Mouse (Mus musculus) ES-E14 (cell line): ENCODE results near the gene Defb23. TPM values are rescaled to one million over a fixed set of nuclear protein-coding genes. Genes with fewer than 3 reads are reported as not detected.

ENCODE experiments used
- DNase-seq: peaks from one replicate; pipeline ENCODE4 v3.0.0-alpha.2; 2013; ENCODE audit warnings: low read depth, low spot score
- H3K27ac ChIP-seq: 2 replicates; pipeline ENCODE4 v1.5.1; 2012; ENCODE audit warnings: low read depth, mild to moderate bottlenecking, low read length, moderate library complexity, mixed read lengths; ENCODE audit not compliant: poor library complexity, insufficient read depth, severe bottlenecking
- H3K36me3 ChIP-seq: 2 replicates; pipeline ENCODE4 v1.6.1; 2012; ENCODE audit warnings: mild to moderate bottlenecking, low read length, moderate library complexity, mixed read lengths; ENCODE audit not compliant: control insufficient read depth, poor library complexity, insufficient read depth, severe bottlenecking
- H3K4me1 ChIP-seq, 2 experiments: fragments of 150-350 bp in 1 of 2; sonication (generic) in 1 of 2; 2 replicates each; pipeline ENCODE4 v1.6.1; 2012; ENCODE audit warnings: low read length in 2 of 2, mild to moderate bottlenecking in 1 of 2, mixed read lengths in 1 of 2; ENCODE audit not compliant: control insufficient read depth in 2 of 2, insufficient read depth in 2 of 2, poor library complexity in 1 of 2
- H3K4me3 ChIP-seq, 2 experiments: fragments of 150-350 bp in 1 of 2; sonication (generic) in 1 of 2; 2 replicates each; pipeline ENCODE4 v1.5.1; 2012; ENCODE audit warnings: low read length in 2 of 2, low read depth in 1 of 2, mild to moderate bottlenecking in 1 of 2, mixed read lengths in 1 of 2; ENCODE audit not compliant: insufficient read depth in 1 of 2, poor library complexity in 1 of 2, severe bottlenecking in 1 of 2
- H3K9ac ChIP-seq: 2 replicates; pipeline ENCODE4 v1.6.1; 2012; ENCODE audit warnings: low read depth, mild to moderate bottlenecking, low read length, mixed read lengths; ENCODE audit not compliant: poor library complexity, insufficient read depth, severe bottlenecking
- H3K9me3 ChIP-seq: fragments of 150-350 bp; sonication (generic); 2 replicates; pipeline ENCODE4 v1.6.1; 2012; ENCODE audit warnings: low read depth, mild to moderate bottlenecking, low read length; ENCODE audit not compliant: control insufficient read depth, insufficient read depth
- CHD2 ChIP-seq: IDR thresholded peaks from 2 replicates; pipeline ENCODE4 v1.6.1; 2014; ENCODE audit warnings: mild to moderate bottlenecking, low read depth, low read length, inconsistent platforms
- HCFC1 ChIP-seq: IDR thresholded peaks from 2 replicates; pipeline ENCODE4 v1.6.1; 2012; ENCODE audit warnings: low read length, inconsistent platforms, borderline replicate concordance; ENCODE audit not compliant: insufficient read depth
- MAFK ChIP-seq: IDR thresholded peaks from 2 replicates; pipeline ENCODE4 v1.6.1; 2014; ENCODE audit warnings: mild to moderate bottlenecking, low read depth, low read length, inconsistent platforms; ENCODE audit not compliant: insufficient read depth
- ZC3H11A ChIP-seq: IDR thresholded peaks from 2 replicates; pipeline ENCODE4 v1.6.1; 2012; ENCODE audit warnings: low read depth, mild to moderate bottlenecking, inconsistent platforms, low read length, borderline replicate concordance
- ZNF384 ChIP-seq: IDR thresholded peaks from 2 replicates; pipeline ENCODE4 v1.6.1; 2012; ENCODE audit warnings: low read depth, low read length, inconsistent platforms
- in situ Hi-C, 2 experiments: fragments of 600-800 bp; cut with MboI; formaldehyde crosslinking; loops; one replicate each; pipeline ENCODE4 v1.15.1; 2025; ENCODE audit warnings: low sequenced_read_pairs in 2 of 2, inconsistent platforms in 1 of 2; ENCODE audit not compliant: unreplicated experiment in 2 of 2
- total RNA-seq: library from RNA; depleted of rRNA; stranded (reverse); fragments of 300-350 nt; gene quantifications from 2 replicates; pipeline ENCODE4 v1.2.3, GENCODE M21; 2012

Gene Defb23
- total RNA-seq, 1 experiment: not detected

GRCm38 (mm10) chr2:152480881-152481280 lies 16.5 kb upstream of the Defb23 start:
- no peak overlapping the region for H3K4me3 ChIP-seq
- no peak overlapping the region for H3K9ac ChIP-seq
- H3K36me3 ChIP-seq: no peaks in the 10 kb centered on the region
- H3K4me1 ChIP-seq: no peaks in the 10 kb centered on the region
- TF ChIP-seq ZC3H11A: no peak
- no peak for TF ChIP-seq CHD2
- no peak for TF ChIP-seq MAFK
- no peak for TF ChIP-seq ZNF384
- no peak for TF ChIP-seq HCFC1
- H3K9me3 ChIP-seq: no peaks in the 10 kb centered on the region
- no peak for DNase-seq
- no peak overlapping the region for H3K27ac ChIP-seq
- in situ Hi-C loops: no loop called here

- H3K36me3 ChIP-seq: no peaks in the 10 kb centered on the region
Observed at GRCm38 (mm10) chr2:152476763-152477162, 12.3 kb upstream of the Defb23 start, which contains the start of gene Defb20. TSS of gene Defb20 (plus strand) at chr2:152477063.

GRCm38 (mm10) chr2:152472434-152472833 lies 8.0 kb upstream of the Defb23 start:
- in situ Hi-C loops: no loop called here
- Histone ChIP-seq H3K27ac (no peak overlapping the region), H3K9ac (no peak overlapping the region), H3K36me3 (no peaks in the 10 kb centered on the region), H3K4me3 (no peak overlapping the region), H3K9me3 (no peaks in the 10 kb centered on the region), H3K4me1 (no peaks in the 10 kb centered on the region; a peak in 1 of 4 replicates)
- TF ChIP-seq ZNF384 (no peak), MAFK (no peak), ZC3H11A (no peak), CHD2 (no peak), HCFC1 (no peak)
- no peak for DNase-seq

More at GRCm38 (mm10) chr2:152476763-152477162, 12.3 kb upstream of the Defb23 start, which contains the start of gene Defb20:
- Histone ChIP-seq H3K4me3 (no peak within 1 kb of the TSS), H3K4me1 (no peaks in the 10 kb centered on the region), H3K9ac (no peak within 1 kb of the TSS), H3K9me3 (no peaks in the 10 kb centered on the region), H3K27ac (no peak within 1 kb of the TSS)
- TF ChIP-seq HCFC1: no peak
- no peak for TF ChIP-seq MAFK
- TF ChIP-seq CHD2: no peak
- no peak for TF ChIP-seq ZC3H11A
- no peak for TF ChIP-seq ZNF384
- in situ Hi-C loops: no loop called here
- no peak for DNase-seq

- Histone ChIP-seq H3K27ac (no peak overlapping the region), H3K9ac (no peak overlapping the region), H3K9me3 (no peaks in the 10 kb centered on the region), H3K4me3 (no peak overlapping the region), H3K4me1 (no peaks in the 10 kb centered on the region; a peak in 1 of 4 replicates), H3K36me3 (no peaks in the 10 kb centered on the region)
- TF ChIP-seq CHD2 (no peak), HCFC1 (no peak), ZNF384 (no peak), MAFK (no peak), ZC3H11A (no peak)
- in situ Hi-C loops: no loop called here
- DNase-seq: peak; percentile 48
Observed at GRCm38 (mm10) chr2:152470973-152471372, 6.6 kb upstream of the Defb23 start.

GRCm38 (mm10) chr2:152459241-152459640 lies 5.2 kb downstream of the Defb23 start:
- Histone ChIP-seq H3K27ac (no peak overlapping the region), H3K36me3 (no peaks in the 10 kb centered on the region), H3K4me3 (no peak overlapping the region), H3K4me1 (no peaks in the 10 kb centered on the region), H3K9ac (no peak overlapping the region), H3K9me3 (no peaks in the 10 kb centered on the region)
- TF ChIP-seq MAFK (no peak), CHD2 (no peak), HCFC1 (no peak), ZNF384 (no peak), ZC3H11A (no peak)
- in situ Hi-C loops: no loop called here
- no peak for DNase-seq
